24 mouse cellular contexts compared by ENCODE assay signal in the genomic region with DNA sequence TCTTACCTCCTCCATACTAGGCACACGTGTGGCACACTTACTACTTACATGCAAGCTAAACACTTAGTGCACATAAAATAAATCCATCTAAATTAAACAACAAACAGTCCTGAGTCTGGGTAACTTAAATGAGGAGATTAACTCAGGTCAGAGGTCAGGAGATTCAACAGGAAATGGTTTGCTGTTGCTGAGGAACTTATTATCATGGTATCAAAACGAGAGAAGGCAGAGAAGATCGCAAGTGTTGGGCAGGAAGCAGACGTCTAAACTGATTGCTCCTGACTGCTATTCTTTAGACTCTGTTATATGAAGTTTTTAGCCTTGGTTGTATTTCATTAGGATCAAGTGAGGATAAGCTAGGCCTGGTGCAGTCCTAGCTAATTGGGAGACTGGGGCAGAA. TPM values are rescaled to one million over a fixed set of nuclear protein-coding genes. Genes with fewer than 3 reads are reported as not detected.
"Had no signal": no experiment of that assay in that cellular context is flagged by ENCODE, and none has a peak within 500 bp of the region (broad histone marks: within the 10 kb centered on the region; RNA-seq: fewer than 3 reads in every experiment).

No protein-coding gene starts in this region.

- H3K4me3 ChIP-seq: megakaryocyte, embryonic 14.5 days; midbrain, embryonic 13.5 days; midbrain, embryonic 15.5 days; neural tube, embryonic 12.5 days; stomach, embryonic 15.5 days had no signal

- H3K36me3 ChIP-seq: midbrain, embryonic 13.5 days; stomach, embryonic 15.5 days had no signal

- H3K27ac ChIP-seq: macrophage; midbrain, embryonic 13.5 days; midbrain, embryonic 15.5 days; neural tube, embryonic 12.5 days; stomach, embryonic 15.5 days; stomach, postnatal 0 days had no signal

- H3K9ac ChIP-seq: lung, embryonic 14.5 days; midbrain, embryonic 13.5 days; midbrain, embryonic 15.5 days; neural tube, embryonic 12.5 days; stomach, embryonic 15.5 days had no signal

- DNase-seq: lung, adult 18-20 months; lung, embryonic 14.5 days; lung, postnatal 14 days; lung, postnatal 36 days; right cerebral cortex, postnatal 14 days; thymus, adult 2 months; thymus, postnatal 25 days; thymus, postnatal 4 days had no signal

- H3K9me3 ChIP-seq: megakaryocyte, embryonic 14.5 days; midbrain, embryonic 13.5 days; midbrain, embryonic 15.5 days; neural tube, embryonic 12.5 days; stomach, embryonic 15.5 days had no signal

- H3K27me3 ChIP-seq: megakaryocyte, embryonic 14.5 days; midbrain, embryonic 13.5 days; midbrain, embryonic 15.5 days; neural tube, embryonic 12.5 days; stomach, embryonic 15.5 days had no signal

RNA-seq across cellular contexts. Expression of a gene that starts 7.1 kb away (rescaled TPM):
- total RNA-seq: megakaryocyte progenitor cell, adult 5-6 weeks; midbrain, postnatal 0 days; monocyte, adult 5-6 weeks; neutrophil, adult 5-6 weeks had no signal
- polyA plus RNA-seq: lung, embryonic 14.5 days; lung, embryonic 16.5 days; macrophage; midbrain, embryonic 11.5 days; midbrain, embryonic 13.5 days; midbrain, embryonic 15.5 days; midbrain, postnatal 0 days; neural tube, embryonic 12.5 days; neural tube, embryonic 14.5 days; spleen, adult 2 months; stomach, embryonic 15.5 days; stomach, postnatal 0 days; thymus, adult 2 months; urinary bladder, adult 2 months had no signal
